Mouse (Mus musculus) heart, embryonic 14.5 days (tissue): ENCODE results near the gene Reg3g. TPM values are rescaled to one million over a fixed set of nuclear protein-coding genes. Genes with fewer than 3 reads are reported as not detected.

Experiments
- ATAC-seq: fragments of 200-750 bp; cut with Nextera tagmentation; 2 replicates; pipeline ENCODE4 v1.8.0; 2017; ENCODE audit warnings: low read depth, moderate TSS enrichment; ENCODE audit not compliant: insufficient number of reproducible peaks, insufficient read depth, low FRiP score
- H3K27ac ChIP-seq, 2 experiments: fragments of 200-500 bp in 1 of 2; fragments of 300-500 bp in 1 of 2; sonication (generic) in 1 of 2; replicated peaks in 1 of 2; 2 replicates each; pipeline ENCODE4 v1.5.1; 2012 to 2014; ENCODE audit warnings: low read depth in 2 of 2, low read length in 2 of 2, control low read depth in 1 of 2, mild to moderate bottlenecking in 1 of 2, mixed read lengths in 1 of 2; ENCODE audit not compliant: control insufficient read depth in 1 of 2, insufficient read depth in 1 of 2
- H3K27me3 ChIP-seq: fragments of 300-500 bp; sonication (generic); 2 replicates; pipeline ENCODE4 v1.6.1; 2014; ENCODE audit warnings: mild to moderate bottlenecking, low read length, control low read depth; ENCODE audit not compliant: control insufficient read depth, insufficient read depth
- H3K36me3 ChIP-seq: fragments of 300-500 bp; sonication (generic); 2 replicates; pipeline ENCODE4 v1.6.1; 2014; ENCODE audit warnings: mild to moderate bottlenecking, control low read depth, low read length, mixed read lengths; ENCODE audit not compliant: control insufficient read depth, insufficient read depth
- H3K4me1 ChIP-seq, 2 experiments: fragments of 200-500 bp in 1 of 2; fragments of 300-500 bp in 1 of 2; sonication (generic) in 1 of 2; 2 replicates each; pipeline ENCODE4 v1.6.1; 2012 to 2014; ENCODE audit warnings: low read length in 2 of 2, control low read depth in 1 of 2, mixed read lengths in 1 of 2; ENCODE audit not compliant: control insufficient read depth in 2 of 2, insufficient read depth in 2 of 2
- H3K4me2 ChIP-seq: fragments of 300-500 bp; sonication (generic); 2 replicates; pipeline ENCODE4 v1.6.1; 2014; ENCODE audit warnings: mild to moderate bottlenecking, low read length
- H3K4me3 ChIP-seq, 2 experiments: fragments of 200-500 bp in 1 of 2; fragments of 300-500 bp in 1 of 2; sonication (generic) in 1 of 2; 2 replicates each; pipeline ENCODE4 v1.5.1; 2012 to 2014; ENCODE audit warnings: low read length in 2 of 2, mild to moderate bottlenecking in 2 of 2, control low read depth in 1 of 2, low read depth in 1 of 2, moderate library complexity in 1 of 2; ENCODE audit not compliant: control insufficient read depth in 1 of 2, insufficient read depth in 1 of 2
- H3K9ac ChIP-seq: fragments of 300-500 bp; sonication (generic); 2 replicates; pipeline ENCODE4 v1.6.1; 2014; ENCODE audit warnings: mild to moderate bottlenecking, low read length
- H3K9me3 ChIP-seq: fragments of 300-500 bp; sonication (generic); 2 replicates; pipeline ENCODE4 v1.6.1; 2016; ENCODE audit warnings: low read length, control low read depth; ENCODE audit not compliant: control insufficient read depth
- WGBS: fragments of 180-500 bp; shearing (Covaris S2); extraction: QIAGEN DNeasy Blood & Tissue Kit; methylation state at CpG from one replicate; pipeline ENCODE4 v1.1.7; 2014; 5-methylcytosine and 5-hydroxymethylcytosine counted together
- polyA plus RNA-seq: library from polyadenylated mRNA; unstranded; fragments of >200 nt; fragmentation: Nextera tagmentation; extraction: Ambion mirVana; gene quantifications from 2 replicates; pipeline ENCODE4 v1.2.1, GENCODE M21; 2014

Gene Reg3g
- polyA plus RNA-seq, result not detected in 2 replicates

- WGBS, result 79% methylated on average over 2 of the region's 2 CpGs
- H3K4me1 ChIP-seq, result no peaks in the 10 kb centered on the region
- no peaks in the 10 kb centered on the region for H3K9me3 ChIP-seq
- H3K27me3 ChIP-seq, result no peaks in the 10 kb centered on the region
- H3K36me3 ChIP-seq, result no peaks in the 10 kb centered on the region
- H3K9ac ChIP-seq, result no peak within 1 kb of the TSS
- no peak within 1 kb of the TSS for H3K27ac ChIP-seq
- no peak for ATAC-seq
- no peak within 1 kb of the TSS for H3K4me2 ChIP-seq
- H3K4me3 ChIP-seq, result no peak within 1 kb of the TSS
These were observed at the start of gene Reg3g for GRCm38 (mm10) chr6:78468772-78469171. Gene Reg3g (minus strand): TSS chr6:78468872.

GRCm38 (mm10) chr6:78515777-78516446, 47.2 kb upstream of the Reg3g start:
- Histone ChIP-seq H3K36me3 (no peaks in the 10 kb centered on the region), H3K9me3 (no peaks in the 10 kb centered on the region), H3K4me1 (no peaks in the 10 kb centered on the region), H3K27ac (no peak overlapping the region), H3K27me3 (no peaks in the 10 kb centered on the region), H3K4me2 (no peak overlapping the region), H3K4me3 (no peak overlapping the region), H3K9ac (no peak overlapping the region)
- 58% methylated on average over 3 of the region's 3 CpGs for WGBS
- ATAC-seq, result no peak

GRCm38 (mm10) chr6:78512833-78513232, 44.2 kb upstream of the Reg3g start:
- H3K9ac ChIP-seq, result no peak overlapping the region
- no peaks in the 10 kb centered on the region for H3K9me3 ChIP-seq
- H3K4me1 ChIP-seq, result no peaks in the 10 kb centered on the region
- no peaks in the 10 kb centered on the region for H3K27me3 ChIP-seq
- no peak overlapping the region for H3K27ac ChIP-seq
- WGBS, result 3% methylated on average over 3 of the region's 3 CpGs
- H3K4me3 ChIP-seq, result no peak overlapping the region
- ATAC-seq, result no peak
- no peaks in the 10 kb centered on the region for H3K36me3 ChIP-seq
- no peak overlapping the region for H3K4me2 ChIP-seq

- 57% methylated on average over 3 of the region's 3 CpGs for whole genome bisulfite sequencing
- H3K4me1 ChIP-seq, result no peaks in the 10 kb centered on the region
- H3K9ac ChIP-seq, result no peak overlapping the region
- H3K36me3 ChIP-seq, result no peaks in the 10 kb centered on the region
- H3K9me3 ChIP-seq, result no peaks in the 10 kb centered on the region
- no peak overlapping the region for H3K27ac ChIP-seq
- no peaks in the 10 kb centered on the region for H3K27me3 ChIP-seq
- ATAC-seq, result no peak
- H3K4me2 ChIP-seq, result no peak overlapping the region
- H3K4me3 ChIP-seq, result no peak overlapping the region
These were observed 41.7 kb upstream of the Reg3g start for GRCm38 (mm10) chr6:78510173-78510900.

- H3K9ac ChIP-seq, result no peak overlapping the region
- no peak overlapping the region for H3K27ac ChIP-seq
- no peak for ATAC-seq
- no peaks in the 10 kb centered on the region for H3K27me3 ChIP-seq
- WGBS, result 66% methylated on average over 3 of the region's 3 CpGs
- H3K4me3 ChIP-seq, result no peak overlapping the region
- H3K4me1 ChIP-seq, result no peaks in the 10 kb centered on the region
- H3K36me3 ChIP-seq, result no peaks in the 10 kb centered on the region
- H3K9me3 ChIP-seq, result no peaks in the 10 kb centered on the region
- H3K4me2 ChIP-seq, result no peak overlapping the region
These were observed 37.1 kb upstream of the Reg3g start for GRCm38 (mm10) chr6:78505745-78506144.

- Histone ChIP-seq H3K27ac (no peak overlapping the region), H3K27me3 (no peaks in the 10 kb centered on the region), H3K4me2 (no peak overlapping the region), H3K9me3 (no peaks in the 10 kb centered on the region), H3K9ac (no peak overlapping the region), H3K36me3 (no peaks in the 10 kb centered on the region), H3K4me3 (no peak overlapping the region), H3K4me1 (no peaks in the 10 kb centered on the region)
- whole genome bisulfite sequencing, result 73% methylated on average over 3 of the region's 3 CpGs
- no peak for ATAC-seq
These were observed 26.0 kb upstream of the Reg3g start for GRCm38 (mm10) chr6:78494633-78495032.

- no peak for ATAC-seq
- 68% methylated on average over 3 of the region's 3 CpGs for WGBS
- no peaks in the 10 kb centered on the region for H3K9me3 ChIP-seq
These were observed 615 bp upstream of the Reg3g start for GRCm38 (mm10) chr6:78469287-78469686.

More at GRCm38 (mm10) chr6:78469287-78469686, 615 bp upstream of the Reg3g start:
- Histone ChIP-seq H3K27ac (no peak overlapping the region), H3K9ac (no peak overlapping the region), H3K27me3 (no peaks in the 10 kb centered on the region), H3K4me2 (no peak overlapping the region), H3K4me1 (no peaks in the 10 kb centered on the region), H3K4me3 (no peak overlapping the region), H3K36me3 (no peaks in the 10 kb centered on the region)
